Comparison of ENCODE assay signal across 9 mouse cellular contexts in the genomic region with DNA sequence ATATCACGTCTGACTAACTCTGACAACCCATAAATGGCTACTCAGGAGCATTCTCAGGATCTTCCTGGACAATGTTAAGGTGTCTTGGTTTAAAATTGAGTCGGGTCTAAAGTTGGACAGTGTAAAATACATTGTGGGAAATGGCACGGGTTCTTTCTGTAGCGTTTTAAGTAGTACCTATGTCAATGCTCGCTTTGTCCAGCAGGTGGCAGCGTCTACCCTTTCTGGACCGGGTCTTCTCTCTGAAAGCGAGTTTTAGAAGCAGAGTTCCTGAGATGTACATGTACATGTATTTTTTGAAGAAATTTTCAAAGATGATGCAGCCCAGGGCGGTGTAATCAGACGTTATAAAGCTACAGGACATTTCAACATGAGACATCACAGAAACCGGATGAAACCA. TPM values are rescaled to one million over a fixed set of nuclear protein-coding genes. Genes with fewer than 3 reads are reported as not detected.
DNase-seq lines count a peak whose midpoint lies in the region; ATAC-seq and TF ChIP-seq lines count a peak whose summit lies in the region.
"Had no signal": no experiment of that assay in that cellular context is flagged by ENCODE, and none has a peak within 500 bp of the region (broad histone marks: within the 10 kb centered on the region; RNA-seq: fewer than 3 reads in every experiment).

No protein-coding gene starts in this region.

- H3K36me3 ChIP-seq in intestine, embryonic 14.5 days (ENCODE audit: control insufficient read depth, insufficient read depth, low read length) = no peaks in the 10 kb centered on the region
- H3K36me3 ChIP-seq in intestine, embryonic 15.5 days = no peaks in the 10 kb centered on the region
- no peaks in the 10 kb centered on the region for H3K36me3 ChIP-seq in embryonic facial prominence, embryonic 10.5 days (replicated peaks)
- H3K36me3 ChIP-seq in heart, embryonic 14.5 days (ENCODE audit: control insufficient read depth, insufficient read depth, low read length) = no peaks in the 10 kb centered on the region
- H3K36me3 ChIP-seq in stomach, postnatal 0 days (ENCODE audit: control insufficient read depth, insufficient read depth, low read length) = no peaks in the 10 kb centered on the region
- H3K36me3 ChIP-seq: embryonic facial prominence, embryonic 13.5 days had no signal

- H3K9me3 ChIP-seq in intestine, embryonic 14.5 days (ENCODE audit: control insufficient read depth, low read length) = no peaks in the 10 kb centered on the region
- H3K9me3 ChIP-seq in intestine, embryonic 15.5 days = no peaks in the 10 kb centered on the region
- no peaks in the 10 kb centered on the region for H3K9me3 ChIP-seq in embryonic facial prominence, embryonic 10.5 days
- H3K9me3 ChIP-seq in heart, embryonic 14.5 days (ENCODE audit: control insufficient read depth, low read length) = no peaks in the 10 kb centered on the region
- H3K9me3 ChIP-seq in stomach, postnatal 0 days (ENCODE audit: control insufficient read depth, low read length) = no peaks in the 10 kb centered on the region
- H3K9me3 ChIP-seq: embryonic facial prominence, embryonic 13.5 days had no signal

- WGBS in intestine, embryonic 14.5 days = 8% methylated on average over 11 of the region's 11 CpGs
- WGBS in intestine, embryonic 15.5 days = 6% methylated on average over 11 of the region's 11 CpGs
- WGBS in embryonic facial prominence, embryonic 10.5 days = 7% methylated on average over 11 of the region's 11 CpGs
- 7% methylated on average over 11 of the region's 11 CpGs for WGBS in heart, embryonic 14.5 days
- WGBS in stomach, postnatal 0 days = 6% methylated on average over 11 of the region's 11 CpGs

- no peak overlapping the region for H3K4me2 ChIP-seq in intestine, embryonic 14.5 days (ENCODE audit: low read length)
- no peak overlapping the region for H3K4me2 ChIP-seq in intestine, embryonic 15.5 days (replicated peaks)
- peak overlapping the region; percentile 46 for H3K4me2 ChIP-seq in heart, embryonic 14.5 days (ENCODE audit: low read length)
- no peak overlapping the region for H3K4me2 ChIP-seq in stomach, postnatal 0 days (replicated peaks; ENCODE audit: low read depth)
- H3K4me2 ChIP-seq: embryonic facial prominence, embryonic 13.5 days had no signal

- no peaks in the 10 kb centered on the region for H3K27me3 ChIP-seq in intestine, embryonic 14.5 days (replicated peaks; ENCODE audit: control insufficient read depth, insufficient read depth, low read length)
- H3K27me3 ChIP-seq in intestine, embryonic 15.5 days (replicated peaks) = no peaks in the 10 kb centered on the region
- 0 out of 2 replicates have a peak, but pooled peaks cover 13% of the 10 kb centered on the region for H3K27me3 ChIP-seq in embryonic facial prominence, embryonic 10.5 days (replicated peaks; ENCODE audit: low read depth, poor library complexity, severe bottlenecking)
- 0 out of 2 replicates have a peak, but pooled peaks cover 4% of the 10 kb centered on the region for H3K27me3 ChIP-seq in heart, embryonic 14.5 days (ENCODE audit: control insufficient read depth, insufficient read depth, low read length)
- H3K27me3 ChIP-seq in stomach, postnatal 0 days (ENCODE audit: control insufficient read depth, insufficient read depth, low read length) = no peaks in the 10 kb centered on the region

- TF ChIP-seq EP300 in stomach, postnatal 0 days (optimal IDR thresholded peaks at IDR 0.05) = no peak

- TF ChIP-seq CTCF in stomach, postnatal 0 days (IDR thresholded peaks at IDR 0.05; ENCODE audit: low read depth) = peak; percentile 95

- 0 out of 2 replicates have a peak, but pooled peaks have one; percentile 27 for ATAC-seq in intestine, embryonic 14.5 days (replicated peaks; ENCODE audit: low FRiP score, low TSS enrichment, low read depth)
- ATAC-seq in intestine, embryonic 15.5 days = no peak
- no peak for ATAC-seq in heart, embryonic 14.5 days (ENCODE audit: insufficient number of reproducible peaks, insufficient read depth, low FRiP score, low read depth)
- ATAC-seq in stomach, postnatal 0 days (ENCODE audit: low FRiP score, low TSS enrichment) = no peak

- no peak overlapping the region for H3K4me3 ChIP-seq in intestine, embryonic 14.5 days (ENCODE audit: low read depth, low read length)
- H3K4me3 ChIP-seq in intestine, embryonic 15.5 days (replicated peaks) = no peak overlapping the region
- H3K4me3 ChIP-seq in embryonic facial prominence, embryonic 10.5 days = no peak overlapping the region
- H3K4me3 ChIP-seq in heart, embryonic 14.5 days (ENCODE audit: control insufficient read depth in 1 of 2, insufficient read depth in 1 of 2, low read depth in 1 of 2, low read length in 2 of 2) = peak overlapping the region in 1 of 2 experiments; percentile 16; a peak in 3 of 4 replicates
- no peak overlapping the region for H3K4me3 ChIP-seq in stomach, postnatal 0 days (ENCODE audit: low read depth, low read length)
- H3K4me3 ChIP-seq: embryonic facial prominence, embryonic 13.5 days had no signal

- H3K4me1 ChIP-seq in intestine, embryonic 14.5 days (replicated peaks; ENCODE audit: control insufficient read depth, insufficient read depth, low read length) = peaks cover 4% of the 10 kb centered on the region
- H3K4me1 ChIP-seq in intestine, embryonic 15.5 days (replicated peaks) = peaks cover 3% of the 10 kb centered on the region; the same call in 1 of the 2 replicates
- H3K4me1 ChIP-seq in embryonic facial prominence, embryonic 10.5 days = peaks cover 8% of the 10 kb centered on the region
- H3K4me1 ChIP-seq in heart, embryonic 14.5 days (ENCODE audit: control insufficient read depth in 2 of 2, insufficient read depth in 2 of 2, low read length in 2 of 2) = no peaks in the 10 kb centered on the region
- H3K4me1 ChIP-seq in stomach, postnatal 0 days (replicated peaks; ENCODE audit: control insufficient read depth, insufficient read depth) = no peaks in the 10 kb centered on the region

- DNase-seq in intestine, embryonic 14.5 days (ENCODE audit: low spot score) = peak; percentile 92
- peak; percentile 85 for DNase-seq in adrenal gland, postnatal 14 days
- peak; percentile 81 for DNase-seq in embryonic facial prominence, embryonic 10.5 days (ENCODE audit: low spot score)
- peak; percentile 61 to 70 for DNase-seq in layer of hippocampus, postnatal 36 days
- peak; percentile 82 for DNase-seq in mesoderm, embryonic 11.5 days (ENCODE audit: low read depth, low spot score)
- DNase-seq in stomach, postnatal 0 days (ENCODE audit: low spot score) = peak; percentile 80

- no peak overlapping the region for H3K9ac ChIP-seq in intestine, embryonic 14.5 days (ENCODE audit: low read length)
- no peak overlapping the region for H3K9ac ChIP-seq in intestine, embryonic 15.5 days
- 0 out of 2 replicates have a peak overlapping the region, but pooled peaks have one; percentile 48 for H3K9ac ChIP-seq in heart, embryonic 14.5 days (ENCODE audit: low read length)
- H3K9ac ChIP-seq in stomach, postnatal 0 days (ENCODE audit: low read length) = no peak overlapping the region
- H3K9ac ChIP-seq: embryonic facial prominence, embryonic 13.5 days had no signal

- no peak overlapping the region for H3K27ac ChIP-seq in intestine, embryonic 14.5 days (ENCODE audit: low read depth)
- no peak overlapping the region for H3K27ac ChIP-seq in intestine, embryonic 15.5 days
- H3K27ac ChIP-seq in embryonic facial prominence, embryonic 10.5 days (replicated peaks) = no peak overlapping the region
- H3K27ac ChIP-seq in heart, embryonic 14.5 days (replicated peaks in 1 of 2; ENCODE audit: control insufficient read depth in 1 of 2, insufficient read depth in 1 of 2, low read depth in 2 of 2, low read length in 2 of 2) = no peak overlapping the region
- no peak overlapping the region for H3K27ac ChIP-seq in stomach, postnatal 0 days (replicated peaks)
- H3K27ac ChIP-seq: embryonic facial prominence, embryonic 13.5 days had no signal

RNA-seq across cellular contexts. Expression of gene Lat, which starts 45.6 kb away (rescaled TPM):
- polyA plus RNA-seq in intestine, embryonic 14.5 days (2014; fragmentation: Nextera tagmentation; extraction: Ambion mirVana) = 1.1 and 1.9 TPM in 2 replicates
- 1.4 and 1.5 TPM in 2 replicates for polyA plus RNA-seq in intestine, embryonic 15.5 days (2015; fragmentation: Nextera tagmentation; extraction: Ambion mirVana)
- 1.1 and 14.1 TPM in 2 replicates for total RNA-seq in adrenal gland, postnatal 14 days (2021)
- polyA plus RNA-seq in embryonic facial prominence, embryonic 10.5 days (2016; fragmentation: Nextera tagmentation; extraction: Ambion mirVana) = 2.9 and 3.3 TPM in 2 replicates
- polyA plus RNA-seq in heart, embryonic 14.5 days (2014; fragmentation: Nextera tagmentation; extraction: Ambion mirVana) = 3.3 and 3.4 TPM in 2 replicates
- 1 to 10 TPM; 1.5 to 1.6 TPM for total RNA-seq in layer of hippocampus, postnatal 36 days (2021)
- polyA plus RNA-seq in stomach, postnatal 0 days (2015; fragmentation: Nextera tagmentation; extraction: Ambion mirVana) = 0.21 and 0.46 TPM in 2 replicates

RNA-seq across cellular contexts. Expression of gene Sbk1, which starts 51.3 kb away (rescaled TPM):
- 33.8 and 34.2 TPM in 2 replicates for polyA plus RNA-seq in intestine, embryonic 14.5 days (2014; fragmentation: Nextera tagmentation; extraction: Ambion mirVana)
- polyA plus RNA-seq in intestine, embryonic 15.5 days (2015; fragmentation: Nextera tagmentation; extraction: Ambion mirVana) = 16.9 and 17.7 TPM in 2 replicates
- 45.1 and 50.2 TPM in 2 replicates for total RNA-seq in adrenal gland, postnatal 14 days (2021)
- polyA plus RNA-seq in embryonic facial prominence, embryonic 10.5 days (2016; fragmentation: Nextera tagmentation; extraction: Ambion mirVana) = 91.0 and 102 TPM in 2 replicates
- 15.2 and 16.8 TPM in 2 replicates for polyA plus RNA-seq in heart, embryonic 14.5 days (2014; fragmentation: Nextera tagmentation; extraction: Ambion mirVana)
- total RNA-seq in layer of hippocampus, postnatal 36 days (2021) = 10 to 100 TPM; 90.8 to 93.6 TPM
- polyA plus RNA-seq in stomach, postnatal 0 days (2015; fragmentation: Nextera tagmentation; extraction: Ambion mirVana) = 4.0 and 5.3 TPM in 2 replicates

RNA-seq across cellular contexts. Expression of gene Spns1, which starts 53.5 kb away (rescaled TPM):
- polyA plus RNA-seq in intestine, embryonic 14.5 days (2014; fragmentation: Nextera tagmentation; extraction: Ambion mirVana) = 44.4 and 45.9 TPM in 2 replicates
- 53.4 and 59.3 TPM in 2 replicates for polyA plus RNA-seq in intestine, embryonic 15.5 days (2015; fragmentation: Nextera tagmentation; extraction: Ambion mirVana)
- total RNA-seq in adrenal gland, postnatal 14 days (2021) = 38.7 and 45.0 TPM in 2 replicates
- polyA plus RNA-seq in embryonic facial prominence, embryonic 10.5 days (2016; fragmentation: Nextera tagmentation; extraction: Ambion mirVana) = 63.6 and 66.9 TPM in 2 replicates
- 35.1 and 35.8 TPM in 2 replicates for polyA plus RNA-seq in heart, embryonic 14.5 days (2014; fragmentation: Nextera tagmentation; extraction: Ambion mirVana)
- total RNA-seq in layer of hippocampus, postnatal 36 days (2021) = 10 to 100 TPM; 80.8 to 94.4 TPM
- polyA plus RNA-seq in stomach, postnatal 0 days (2015; fragmentation: Nextera tagmentation; extraction: Ambion mirVana) = 24.4 and 26.9 TPM in 2 replicates
